Mouse (Mus musculus) brain, embryonic 14.5 days (tissue): ENCODE measurements at regions not wholly inside any gene's neighbourhood (a gene's known extent, or its start where the extent isn't known, plus 50 kb on each side); places are given as distances from the start of the nearest gene placed in this dataset.

Experiments used
- CTCF ChIP-seq: fragments of 200-500 bp; IDR thresholded peaks from 2 replicates; pipeline ENCODE4 v1.5.1; 2012; ENCODE audit warnings: inconsistent platforms, mild to moderate bottlenecking, moderate library complexity, borderline replicate concordance; ENCODE audit not compliant: insufficient read depth, insufficient read length; ENCODE audit errors: extremely low read depth
- POLR2A ChIP-seq: fragments of 200-500 bp; IDR thresholded peaks from 2 replicates; pipeline ENCODE4 v1.6.1; 2012; ENCODE audit warnings: mild to moderate bottlenecking, inconsistent platforms, borderline replicate concordance; ENCODE audit not compliant: poor library complexity, insufficient read depth, insufficient read length, severe bottlenecking; ENCODE audit errors: extremely low read depth

- no peak for TF ChIP-seq CTCF
- TF ChIP-seq POLR2A, result no peak
Observed at GRCm38 (mm10) chr12:92915203-92915602, 1066.2 kb upstream of the Sel1l start.
